Mouse (Mus musculus) lung, postnatal 0 days (tissue): ENCODE data around the gene Spata16. TPM values are rescaled to one million over a fixed set of nuclear protein-coding genes. Genes with fewer than 3 reads are reported as not detected.
A peak's percentile ranks its signal among the peaks of the same experiment; 100 is the strongest.

Experiments used
- ATAC-seq: fragments of 200-750 bp; cut with Nextera tagmentation; 2 replicates; pipeline ENCODE4 v1.8.0; 2017; ENCODE audit warnings: moderate library complexity
- DNase-seq: peaks from one replicate; pipeline ENCODE4 v3.0.0-alpha.2; 2016; ENCODE audit warnings: low spot score
- H3K27ac ChIP-seq: fragments of 300-500 bp; sonication (generic); 2 replicates; pipeline ENCODE4 v1.5.1; 2014; ENCODE audit warnings: antibody characterized with exemption, mild to moderate bottlenecking, low read length, mixed read lengths
- H3K27me3 ChIP-seq: fragments of 300-500 bp; sonication (generic); replicated peaks from 2 replicates; pipeline ENCODE4 v1.6.1; 2014; ENCODE audit warnings: low read length, mixed read lengths; ENCODE audit not compliant: insufficient read depth
- H3K36me3 ChIP-seq: fragments of 300-500 bp; sonication (generic); 2 replicates; pipeline ENCODE4 v1.6.1; 2014; ENCODE audit warnings: low read length, mixed read lengths; ENCODE audit not compliant: insufficient read depth
- H3K4me1 ChIP-seq: fragments of 300-500 bp; sonication (generic); 2 replicates; pipeline ENCODE4 v1.6.1; 2014; ENCODE audit warnings: antibody characterized with exemption, low read depth, low read length, mixed read lengths; ENCODE audit not compliant: insufficient read depth
- H3K4me2 ChIP-seq: fragments of 300-500 bp; sonication (generic); replicated peaks from 2 replicates; pipeline ENCODE4 v1.6.1; 2014; ENCODE audit warnings: low read depth, mild to moderate bottlenecking, low read length, moderate library complexity, mixed read lengths
- H3K4me3 ChIP-seq: fragments of 300-500 bp; sonication (generic); 2 replicates; pipeline ENCODE4 v1.5.1; 2014; ENCODE audit warnings: low read depth, low read length
- H3K9ac ChIP-seq: fragments of 300-500 bp; sonication (generic); replicated peaks from 2 replicates; pipeline ENCODE4 v1.6.1; 2014; ENCODE audit warnings: low read depth, mild to moderate bottlenecking
- H3K9me3 ChIP-seq: fragments of 300-500 bp; sonication (generic); 2 replicates; pipeline ENCODE4 v1.6.1; 2016; ENCODE audit warnings: low read length, mixed read lengths
- CTCF ChIP-seq: IDR thresholded peaks from 2 replicates; pipeline ENCODE4 v1.5.1; 2016; ENCODE audit warnings: antibody characterized with exemption, mild to moderate bottlenecking
- EP300 ChIP-seq: IDR thresholded peaks from 2 replicates; pipeline ENCODE4 v1.6.1; 2016; ENCODE audit warnings: antibody characterized with exemption, mild to moderate bottlenecking, control low read depth
- WGBS: fragments of 180-500 bp; shearing (Covaris S2); extraction: QIAGEN DNeasy Blood & Tissue Kit; methylation state at CpG from one replicate; pipeline ENCODE4 v1.1.7; 2014; 5-methylcytosine and 5-hydroxymethylcytosine counted together
- polyA plus RNA-seq: library from polyadenylated mRNA; unstranded; fragments of >200 nt; fragmentation: Nextera tagmentation; extraction: Ambion mirVana; gene quantifications from 2 replicates; pipeline ENCODE4 v1.2.1, GENCODE M21; 2015

The Spata16 gene
- polyA plus RNA-seq, 1 experiment from 2014 or later = not detected

GRCm38 (mm10) chr3:26936897-26937590, 299.6 kb downstream of the Spata16 start:
- TF ChIP-seq EP300 = no peak
- no peak for TF ChIP-seq CTCF
- no peaks in the 10 kb centered on the region for H3K9me3 ChIP-seq
- H3K27ac ChIP-seq = no peak overlapping the region
- DNase-seq (no peak), ATAC-seq (no peak)
- H3K4me3 ChIP-seq = no peak overlapping the region
- no peaks in the 10 kb centered on the region for H3K4me1 ChIP-seq
- 63% methylated on average over 22 of the region's 22 CpGs for WGBS
- no peaks in the 10 kb centered on the region for H3K27me3 ChIP-seq
- no peak overlapping the region for H3K9ac ChIP-seq
- H3K4me2 ChIP-seq = no peak overlapping the region
- H3K36me3 ChIP-seq = no peaks in the 10 kb centered on the region

- Histone ChIP-seq H3K27me3 (no peaks in the 10 kb centered on the region), H3K27ac (no peak overlapping the region), H3K4me2 (no peak overlapping the region), H3K9me3 (no peaks in the 10 kb centered on the region), H3K9ac (no peak overlapping the region), H3K36me3 (no peaks in the 10 kb centered on the region), H3K4me3 (no peak overlapping the region), H3K4me1 (no peaks in the 10 kb centered on the region)
- TF ChIP-seq EP300 (no peak), CTCF (no peak)
- no peak for DNase-seq
- no peak for ATAC-seq
- 68% methylated on average over 5 of the region's 5 CpGs for WGBS
Observed at GRCm38 (mm10) chr3:26966776-26967175, 329.4 kb downstream of the Spata16 start.

- H3K9ac ChIP-seq = no peak overlapping the region
- no peak overlapping the region for H3K4me3 ChIP-seq
- DNase-seq (no peak), ATAC-seq (no peak)
- no peaks in the 10 kb centered on the region for H3K36me3 ChIP-seq
- no peak overlapping the region for H3K4me2 ChIP-seq
- TF ChIP-seq CTCF = no peak
- TF ChIP-seq EP300 = no peak
- 57% methylated on average over 3 of the region's 3 CpGs for WGBS
- no peak overlapping the region for H3K27ac ChIP-seq
- H3K9me3 ChIP-seq = no peaks in the 10 kb centered on the region
- no peaks in the 10 kb centered on the region for H3K27me3 ChIP-seq
- H3K4me1 ChIP-seq = no peaks in the 10 kb centered on the region
Observed at GRCm38 (mm10) chr3:26968852-26969513, 331.6 kb downstream of the Spata16 start.

GRCm38 (mm10) chr3:26970529-26970928, 333.1 kb downstream of the Spata16 start:
- H3K4me1 ChIP-seq = no peaks in the 10 kb centered on the region
- no peak for DNase-seq
- no peak overlapping the region for H3K4me2 ChIP-seq
- no peak overlapping the region for H3K9ac ChIP-seq
- no peaks in the 10 kb centered on the region for H3K36me3 ChIP-seq
- no peaks in the 10 kb centered on the region for H3K9me3 ChIP-seq
- H3K27me3 ChIP-seq = no peaks in the 10 kb centered on the region
- no peak for ATAC-seq
- TF ChIP-seq EP300 (no peak), CTCF (no peak)
- H3K27ac ChIP-seq = no peak overlapping the region
- no peak overlapping the region for H3K4me3 ChIP-seq
- 81% methylated on average over 3 of the region's 3 CpGs for WGBS

GRCm38 (mm10) chr3:26971276-26971675, 333.9 kb downstream of the Spata16 start:
- WGBS = 20% methylated on average over 1 of the region's 1 CpGs
- no peaks in the 10 kb centered on the region for H3K27me3 ChIP-seq
- ATAC-seq = no peak
- no peak overlapping the region for H3K4me2 ChIP-seq
- TF ChIP-seq EP300 = no peak
- DNase-seq = no peak
- no peak overlapping the region for H3K27ac ChIP-seq
- H3K9me3 ChIP-seq = no peaks in the 10 kb centered on the region
- H3K36me3 ChIP-seq = no peaks in the 10 kb centered on the region
- no peaks in the 10 kb centered on the region for H3K4me1 ChIP-seq
- no peak overlapping the region for H3K9ac ChIP-seq
- H3K4me3 ChIP-seq = no peak overlapping the region

GRCm38 (mm10) chr3:26972105-26972504, 334.7 kb downstream of the Spata16 start:
- TF ChIP-seq EP300 (no peak), CTCF (no peak)
- no peaks in the 10 kb centered on the region for H3K9me3 ChIP-seq
- DNase-seq (peak; percentile 33), ATAC-seq (peak; percentile 44; the same call in 1 of the 2 replicates)
- H3K4me2 ChIP-seq = no peak overlapping the region
- H3K36me3 ChIP-seq = no peaks in the 10 kb centered on the region
- no peak overlapping the region for H3K27ac ChIP-seq
- H3K4me3 ChIP-seq = no peak overlapping the region
- no peaks in the 10 kb centered on the region for H3K27me3 ChIP-seq
- H3K4me1 ChIP-seq = no peaks in the 10 kb centered on the region
- WGBS = 7% methylated on average over 1 of the region's 1 CpGs
- no peak overlapping the region for H3K9ac ChIP-seq
